Mouse (Mus musculus): ENCODE measurements around the gene Ttc39b.

Gene Ttc39b

DNA sequence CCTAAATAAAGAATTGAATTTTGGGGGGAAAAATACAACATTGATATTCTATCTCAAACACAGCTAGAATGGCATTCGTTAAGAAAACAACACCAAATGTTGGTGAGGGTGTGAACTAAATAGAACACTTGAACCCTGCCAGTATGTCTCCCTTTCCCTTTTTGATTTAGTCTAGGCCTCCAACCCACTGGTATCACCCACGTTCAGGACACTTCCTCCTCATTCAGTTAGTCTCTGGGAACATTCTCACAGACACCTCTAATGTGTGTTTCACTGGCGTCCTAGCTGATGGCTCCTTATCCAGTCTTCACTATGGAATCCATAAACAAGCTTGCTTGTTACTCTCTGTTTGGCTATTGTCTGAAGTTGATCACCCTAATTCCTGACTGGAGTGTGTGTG is 125.9 kb downstream of the Ttc39b start:
- no peak for DNase-seq (ENCODE audit: extremely low read depth, insufficient read length, low spot score)

DNA sequence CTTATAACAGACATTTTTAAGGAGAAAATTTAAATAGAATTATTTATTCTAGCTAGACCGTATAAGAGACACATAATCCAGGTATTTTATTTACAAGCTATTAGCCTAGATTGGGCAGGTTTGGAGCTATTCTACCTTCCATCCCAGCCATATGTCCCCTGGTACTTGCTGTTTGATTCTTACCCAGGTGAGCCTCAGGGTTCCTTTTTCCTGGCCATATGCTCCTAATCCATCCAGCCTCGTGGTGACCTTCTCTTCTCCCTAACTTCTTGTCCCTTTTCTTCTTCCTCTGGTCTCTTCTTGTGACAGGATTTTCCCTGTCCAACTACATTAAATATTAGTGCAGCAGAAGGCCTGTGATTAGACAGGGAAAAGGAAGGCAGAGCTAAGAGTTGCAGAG is 134.3 kb downstream of the Ttc39b start:
- no peak for DNase-seq (ENCODE audit: extremely low read depth, insufficient read length, low spot score)

DNA sequence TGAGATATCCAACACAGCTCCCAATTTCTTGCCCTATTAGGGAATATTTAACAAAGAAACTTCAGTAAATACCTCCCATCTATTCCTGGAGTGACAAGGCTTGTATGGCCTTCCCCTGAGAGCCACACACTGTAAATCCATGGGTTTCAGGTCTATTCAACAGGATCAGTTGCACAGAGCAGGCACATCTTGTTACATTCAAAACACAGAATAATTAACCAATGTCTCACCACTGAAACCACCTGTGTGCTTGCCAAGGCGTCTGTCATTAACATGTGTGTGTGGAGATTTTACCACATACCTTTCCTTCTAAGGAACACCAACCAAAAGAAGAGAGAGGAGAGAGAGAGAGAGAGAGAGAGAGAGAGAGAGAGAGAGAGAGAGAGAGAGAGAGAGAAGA is 136.7 kb downstream of the Ttc39b start:
- DNase-seq (ENCODE audit: extremely low read depth, insufficient read length, low spot score): no peak

DNA sequence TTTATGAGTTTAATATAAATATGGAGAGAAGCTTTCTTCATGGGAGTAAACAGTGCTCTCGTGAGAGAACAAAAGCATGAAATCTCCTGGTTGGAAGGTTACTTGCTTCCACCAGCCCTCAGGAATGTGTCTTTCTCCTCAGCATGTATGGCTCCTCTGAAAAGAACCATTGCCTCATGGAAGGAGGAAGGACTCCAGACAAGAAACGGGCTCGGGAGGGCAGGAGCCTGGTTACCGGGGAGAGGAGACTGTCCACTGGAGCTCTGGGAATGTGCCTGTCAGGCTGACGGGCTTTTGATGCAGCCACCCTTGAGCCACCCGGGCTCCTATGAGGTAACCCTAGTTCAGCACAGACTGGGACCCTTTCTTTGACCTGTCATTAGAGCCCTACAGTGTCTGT is 137.6 kb downstream of the Ttc39b start:
- no peak for DNase-seq (ENCODE audit: extremely low read depth, insufficient read length, low spot score)

DNA sequence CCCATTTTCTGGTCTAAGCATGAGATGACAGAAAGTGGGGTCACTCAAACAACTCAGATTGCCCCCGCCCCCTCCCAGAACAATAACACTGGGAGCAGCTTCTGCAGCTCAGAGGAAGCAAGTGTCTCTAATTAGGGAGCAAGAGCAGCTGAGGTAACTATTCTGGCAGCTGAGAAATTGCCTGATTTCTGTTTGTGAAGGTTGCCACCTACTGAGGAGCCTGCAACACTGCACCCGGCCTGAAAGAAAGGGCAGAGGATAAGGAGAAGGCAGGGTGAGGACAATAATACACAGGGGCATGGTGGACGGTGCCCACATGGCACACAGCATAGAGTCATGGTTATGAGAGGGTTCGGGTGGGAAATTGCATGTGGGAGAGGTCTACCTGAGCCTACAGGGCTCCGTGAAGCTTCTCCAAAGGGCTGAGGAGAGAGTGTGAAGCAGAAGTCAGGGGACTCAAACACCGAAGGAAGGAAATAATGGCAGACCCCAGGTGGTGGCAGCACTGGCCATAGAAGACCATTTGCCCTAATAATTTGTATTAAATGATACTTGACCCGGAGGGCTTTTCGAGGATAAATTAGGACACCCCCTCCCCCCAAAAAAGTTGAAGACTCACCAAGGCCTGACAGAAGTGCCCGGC is 140.6 kb downstream of the Ttc39b start:
- DNase-seq (ENCODE audit: extremely low read depth, insufficient read length, low spot score): no peak

DNA sequence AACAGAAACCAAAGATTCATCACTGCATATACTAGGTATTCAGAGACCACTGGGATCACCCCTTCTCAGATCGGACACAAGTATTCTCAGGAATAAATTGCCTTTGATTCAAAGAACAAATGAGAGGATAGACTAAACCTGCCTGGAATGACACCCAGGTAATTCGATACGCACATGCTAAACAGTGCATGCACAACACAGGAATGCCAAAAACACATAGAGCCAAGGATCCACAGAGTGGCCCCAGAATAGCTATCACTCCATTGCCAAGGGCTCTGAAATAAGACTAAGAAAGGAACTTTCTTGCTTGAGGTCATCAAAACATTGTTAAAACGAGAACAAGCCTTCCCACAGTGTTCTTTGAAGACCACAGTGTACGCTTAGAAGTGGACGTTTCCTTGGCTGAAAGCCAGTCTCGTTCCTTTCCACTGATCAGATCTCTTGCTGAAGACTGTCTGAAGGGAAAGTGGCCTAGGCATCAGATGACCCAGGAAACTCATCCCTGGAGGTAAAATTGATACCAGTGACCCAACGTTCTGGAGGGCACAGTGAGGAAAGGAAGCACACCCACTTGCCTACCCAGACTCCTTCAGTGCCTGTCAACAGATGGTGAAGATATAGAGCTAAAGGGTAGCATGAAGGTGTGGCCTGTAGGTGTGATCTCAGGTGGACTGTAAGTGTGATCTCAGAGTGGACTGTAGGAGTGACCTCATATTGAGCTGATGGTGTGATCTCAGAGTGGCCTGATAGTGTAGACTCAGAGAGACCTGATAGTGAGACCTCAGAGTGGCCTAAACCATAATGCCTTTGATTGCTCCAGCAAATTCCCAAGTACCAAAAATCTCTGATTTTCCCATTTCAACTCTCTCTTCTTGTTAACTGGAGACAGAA is 141.6 kb downstream of the Ttc39b start:
- DNase-seq (ENCODE audit: extremely low read depth, insufficient read length, low spot score): no peak

DNA sequence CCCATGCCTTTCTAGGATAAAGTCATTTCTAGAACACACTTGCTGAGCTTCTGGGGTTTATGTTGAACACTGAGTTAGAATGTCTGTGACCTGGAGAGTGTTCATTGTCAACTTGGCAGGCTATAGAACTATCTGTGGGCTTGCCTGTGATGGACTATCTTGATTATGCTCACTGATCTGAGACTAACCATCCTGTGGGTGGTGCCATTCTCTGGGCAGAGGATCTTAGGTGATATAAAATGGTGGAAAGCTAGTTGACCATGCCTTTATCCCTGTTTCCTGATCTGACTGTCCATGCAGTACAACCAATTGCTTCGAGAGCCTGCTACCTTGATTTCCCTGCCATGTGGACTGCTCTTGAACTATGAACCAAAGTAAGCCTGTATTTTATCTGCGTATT is 146.6 kb downstream of the Ttc39b start:
- no peak for DNase-seq (ENCODE audit: extremely low read depth, insufficient read length, low spot score)

DNA sequence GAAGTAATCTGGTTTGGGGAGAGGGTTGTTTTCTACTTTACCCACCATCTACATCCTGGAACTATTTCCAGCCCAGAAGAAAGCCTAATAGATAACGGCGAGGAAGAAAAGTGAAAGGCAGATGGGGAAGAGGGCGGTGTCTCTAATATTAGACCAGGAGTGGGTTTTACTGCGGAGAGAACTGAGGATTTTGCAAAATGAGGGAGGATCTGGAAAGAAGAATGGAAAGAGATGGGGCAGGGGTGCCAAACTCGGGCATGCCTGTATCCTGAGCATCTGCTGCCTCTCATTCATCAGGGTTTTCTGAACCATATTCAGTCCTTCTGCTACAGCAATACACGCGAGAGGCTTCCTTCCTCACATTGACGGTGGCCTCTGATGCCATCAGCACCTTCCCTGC is 149.1 kb downstream of the Ttc39b start:
- no peak for DNase-seq (ENCODE audit: extremely low read depth, insufficient read length, low spot score)

DNA sequence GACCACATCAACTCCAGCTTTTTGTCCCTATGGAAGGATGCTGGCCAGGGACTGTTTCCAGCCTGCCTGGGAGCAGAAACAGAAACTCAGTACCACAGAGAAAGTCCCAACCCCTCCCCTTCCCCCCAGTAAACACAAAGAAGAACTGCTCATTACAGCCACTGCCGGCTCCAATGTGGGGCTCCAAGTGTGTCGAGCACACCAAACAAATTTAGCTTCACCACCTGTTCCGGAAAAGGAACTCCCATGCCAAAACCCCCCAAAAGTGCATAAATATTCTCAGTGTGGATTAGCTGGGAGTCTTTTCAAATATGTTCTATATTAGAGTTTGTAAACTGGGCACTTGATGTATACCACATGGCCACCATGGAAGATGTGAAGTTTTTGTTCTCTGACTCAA is 151.8 kb downstream of the Ttc39b start:
- no peak for DNase-seq (ENCODE audit: extremely low read depth, insufficient read length, low spot score)

DNA sequence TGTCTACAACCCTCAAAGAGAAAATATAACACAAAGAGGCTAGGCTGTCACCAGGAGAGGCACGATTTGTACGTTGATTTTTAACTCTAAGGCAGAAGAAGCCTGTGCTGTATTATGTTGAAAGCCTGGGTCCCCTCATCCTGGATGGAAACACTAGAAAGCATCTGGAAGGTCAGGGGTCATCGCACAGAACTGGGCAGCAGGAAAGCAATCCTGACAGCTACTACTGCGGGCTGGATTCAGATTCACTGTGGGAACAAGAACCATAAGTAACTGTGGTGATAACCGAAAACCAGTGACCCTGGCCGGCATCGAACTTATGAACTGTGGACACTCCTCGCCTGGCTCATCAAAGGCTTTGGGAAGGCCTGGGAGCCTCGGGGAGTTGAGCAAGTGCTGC is 153.3 kb downstream of the Ttc39b start:
- no peak for DNase-seq (ENCODE audit: extremely low read depth, insufficient read length, low spot score)

Data from 3134 (cell line).